Mouse (Mus musculus): ENCODE measurements around the gene Thsd4. TPM values are rescaled to one million over a fixed set of nuclear protein-coding genes. Genes with fewer than 3 reads are reported as not detected.

Gene Thsd4
- polyA plus RNA-seq, 1 experiment = 1.3 TPM

GRCm38 (mm10) chr9:59945241-59945640, 576.6 kb downstream of the Thsd4 start:
- no peaks in the 10 kb centered on the region for H3K79me2 ChIP-seq (ENCODE audit: control insufficient read depth, insufficient read depth)
- no peaks in the 10 kb centered on the region for H3K79me3 ChIP-seq (ENCODE audit: low read depth)
- H3K36me3 ChIP-seq (ENCODE audit: control insufficient read depth, insufficient read depth) = no peaks in the 10 kb centered on the region
- H3K27me3 ChIP-seq (ENCODE audit: control insufficient read depth, insufficient read depth, insufficient read length) = peaks cover 61% of the 10 kb centered on the region
- TF ChIP-seq MAX (IDR thresholded peaks at IDR 0.05) (no peak), MYOD1 (IDR thresholded peaks at IDR 0.05; ENCODE audit: control insufficient read depth, insufficient read length, low read depth) (no peak), USF1 (IDR thresholded peaks at IDR 0.05; ENCODE audit: low read depth) (no peak), CEBPB (IDR thresholded peaks at IDR 0.05; ENCODE audit: low read depth) (no peak), MYOG (IDR thresholded peaks at IDR 0.05; ENCODE audit: control insufficient read depth, extremely low read depth, insufficient read length) (no peak), FOSL1 (IDR thresholded peaks at IDR 0.05; ENCODE audit: insufficient read depth, low read length, poor library complexity, severe bottlenecking) (no peak), CTCF (IDR thresholded peaks at IDR 0.05; ENCODE audit: control insufficient read depth, insufficient read depth, insufficient read length) (no peak)
- H3ac ChIP-seq (ENCODE audit: control insufficient read depth, insufficient read length, low read depth) = no peak overlapping the region
- H3K4me3 ChIP-seq (ENCODE audit: insufficient read depth, poor library complexity, severe bottlenecking) = no peak overlapping the region

GRCm38 (mm10) chr9:59943826-59944225, 578.0 kb downstream of the Thsd4 start:
- H3ac ChIP-seq (ENCODE audit: control insufficient read depth, insufficient read length, low read depth) = no peak overlapping the region
- H3K4me3 ChIP-seq (ENCODE audit: insufficient read depth, poor library complexity, severe bottlenecking) = no peak overlapping the region
- no peaks in the 10 kb centered on the region for H3K79me3 ChIP-seq (ENCODE audit: low read depth)

GRCm38 (mm10) chr9:59942501-59943085, 579.3 kb downstream of the Thsd4 start:
- H3ac ChIP-seq (ENCODE audit: control insufficient read depth, insufficient read length, low read depth) = no peak overlapping the region
- H3K27me3 ChIP-seq (ENCODE audit: control insufficient read depth, insufficient read depth, insufficient read length) = peaks cover 38% of the 10 kb centered on the region

More at GRCm38 (mm10) chr9:59943826-59944225, 578.0 kb downstream of the Thsd4 start:
- Histone ChIP-seq H3K36me3 (ENCODE audit: control insufficient read depth, insufficient read depth) (no peaks in the 10 kb centered on the region), H3K79me2 (ENCODE audit: control insufficient read depth, insufficient read depth) (no peaks in the 10 kb centered on the region), H3K27me3 (ENCODE audit: control insufficient read depth, insufficient read depth, insufficient read length) (peaks cover 51% of the 10 kb centered on the region)
- no peak for TF ChIP-seq MYOG (IDR thresholded peaks at IDR 0.05; ENCODE audit: control insufficient read depth, extremely low read depth, insufficient read length)
- no peak for TF ChIP-seq FOSL1 (IDR thresholded peaks at IDR 0.05; ENCODE audit: insufficient read depth, low read length, poor library complexity, severe bottlenecking)
- TF ChIP-seq MYOD1 (IDR thresholded peaks at IDR 0.05; ENCODE audit: control insufficient read depth, insufficient read length, low read depth) = no peak
- no peak for TF ChIP-seq MAX (IDR thresholded peaks at IDR 0.05)
- no peak for TF ChIP-seq CTCF (IDR thresholded peaks at IDR 0.05; ENCODE audit: control insufficient read depth, insufficient read depth, insufficient read length)

GRCm38 (mm10) chr9:59941885-59942350, 579.9 kb downstream of the Thsd4 start:
- no peak for TF ChIP-seq FOSL1 (IDR thresholded peaks at IDR 0.05; ENCODE audit: insufficient read depth, low read length, poor library complexity, severe bottlenecking)
- no peak for TF ChIP-seq USF1 (IDR thresholded peaks at IDR 0.05; ENCODE audit: low read depth)
- TF ChIP-seq MAX (IDR thresholded peaks at IDR 0.05) = no peak
- no peak for TF ChIP-seq CTCF (IDR thresholded peaks at IDR 0.05; ENCODE audit: control insufficient read depth, insufficient read depth, insufficient read length)
- TF ChIP-seq MYOD1 (IDR thresholded peaks at IDR 0.05; ENCODE audit: control insufficient read depth, insufficient read length, low read depth) = no peak
- TF ChIP-seq CEBPB (IDR thresholded peaks at IDR 0.05; ENCODE audit: low read depth) = no peak
- no peak for TF ChIP-seq MYOG (IDR thresholded peaks at IDR 0.05; ENCODE audit: control insufficient read depth, extremely low read depth, insufficient read length)
- Histone ChIP-seq H3K4me3 (ENCODE audit: insufficient read depth, poor library complexity, severe bottlenecking) (no peak overlapping the region), H3K79me3 (ENCODE audit: low read depth) (no peaks in the 10 kb centered on the region), H3K79me2 (ENCODE audit: control insufficient read depth, insufficient read depth) (no peaks in the 10 kb centered on the region), H3K27me3 (ENCODE audit: control insufficient read depth, insufficient read depth, insufficient read length) (peaks cover 32% of the 10 kb centered on the region), H3K36me3 (ENCODE audit: control insufficient read depth, insufficient read depth) (no peaks in the 10 kb centered on the region), H3ac (ENCODE audit: control insufficient read depth, insufficient read length, low read depth) (no peak overlapping the region)

More at GRCm38 (mm10) chr9:59942501-59943085, 579.3 kb downstream of the Thsd4 start:
- H3K79me2 ChIP-seq (ENCODE audit: control insufficient read depth, insufficient read depth) = no peaks in the 10 kb centered on the region
- no peaks in the 10 kb centered on the region for H3K36me3 ChIP-seq (ENCODE audit: control insufficient read depth, insufficient read depth)
- TF ChIP-seq USF1 (IDR thresholded peaks at IDR 0.05; ENCODE audit: low read depth) (no peak), MYOG (IDR thresholded peaks at IDR 0.05; ENCODE audit: control insufficient read depth, extremely low read depth, insufficient read length) (no peak), MYOD1 (IDR thresholded peaks at IDR 0.05; ENCODE audit: control insufficient read depth, insufficient read length, low read depth) (no peak), MAX (IDR thresholded peaks at IDR 0.05) (no peak), FOSL1 (IDR thresholded peaks at IDR 0.05; ENCODE audit: insufficient read depth, low read length, poor library complexity, severe bottlenecking) (no peak), CTCF (IDR thresholded peaks at IDR 0.05; ENCODE audit: control insufficient read depth, insufficient read depth, insufficient read length) (no peak), CEBPB (IDR thresholded peaks at IDR 0.05; ENCODE audit: low read depth) (no peak)
- H3K79me3 ChIP-seq (ENCODE audit: low read depth) = no peaks in the 10 kb centered on the region
- H3K4me3 ChIP-seq (ENCODE audit: insufficient read depth, poor library complexity, severe bottlenecking) = no peak overlapping the region

- Histone ChIP-seq H3ac (ENCODE audit: control insufficient read depth, insufficient read length, low read depth) (no peak overlapping the region), H3K79me2 (ENCODE audit: control insufficient read depth, insufficient read depth) (no peaks in the 10 kb centered on the region)
- no peak for TF ChIP-seq FOSL1 (IDR thresholded peaks at IDR 0.05; ENCODE audit: insufficient read depth, low read length, poor library complexity, severe bottlenecking)
- TF ChIP-seq CTCF (IDR thresholded peaks at IDR 0.05; ENCODE audit: control insufficient read depth, insufficient read depth, insufficient read length) = no peak
- no peak for TF ChIP-seq MYOG (IDR thresholded peaks at IDR 0.05; ENCODE audit: control insufficient read depth, extremely low read depth, insufficient read length)
- TF ChIP-seq CEBPB (IDR thresholded peaks at IDR 0.05; ENCODE audit: low read depth) = no peak
- no peak for TF ChIP-seq MAX (IDR thresholded peaks at IDR 0.05)
- no peak for TF ChIP-seq MYOD1 (IDR thresholded peaks at IDR 0.05; ENCODE audit: control insufficient read depth, insufficient read length, low read depth)
- TF ChIP-seq USF1 (IDR thresholded peaks at IDR 0.05; ENCODE audit: low read depth) = no peak
Measured at GRCm38 (mm10) chr9:59940913-59941884, 580.6 kb downstream of the Thsd4 start.

More at GRCm38 (mm10) chr9:59940913-59941884, 580.6 kb downstream of the Thsd4 start:
- H3K79me3 ChIP-seq (ENCODE audit: low read depth) = no peaks in the 10 kb centered on the region
- H3K36me3 ChIP-seq (ENCODE audit: control insufficient read depth, insufficient read depth) = no peaks in the 10 kb centered on the region
- no peak overlapping the region for H3K4me3 ChIP-seq (ENCODE audit: insufficient read depth, poor library complexity, severe bottlenecking)
- peaks cover 28% of the 10 kb centered on the region for H3K27me3 ChIP-seq (ENCODE audit: control insufficient read depth, insufficient read depth, insufficient read length)
